Mouse (Mus musculus) spleen, adult 12 weeks (tissue): ENCODE results near the gene Ncor1.
"Not testable (repeated sequence)": the region's sequence is repeated elsewhere in the genome, so short reads cannot be mapped to it uniquely, and the experiment has no call there.

Experiments
- DNase-seq: peaks from one replicate; pipeline ENCODE4 v3.0.0; 2022; ENCODE audit warnings: low spot score

The Ncor1 gene

DNA sequence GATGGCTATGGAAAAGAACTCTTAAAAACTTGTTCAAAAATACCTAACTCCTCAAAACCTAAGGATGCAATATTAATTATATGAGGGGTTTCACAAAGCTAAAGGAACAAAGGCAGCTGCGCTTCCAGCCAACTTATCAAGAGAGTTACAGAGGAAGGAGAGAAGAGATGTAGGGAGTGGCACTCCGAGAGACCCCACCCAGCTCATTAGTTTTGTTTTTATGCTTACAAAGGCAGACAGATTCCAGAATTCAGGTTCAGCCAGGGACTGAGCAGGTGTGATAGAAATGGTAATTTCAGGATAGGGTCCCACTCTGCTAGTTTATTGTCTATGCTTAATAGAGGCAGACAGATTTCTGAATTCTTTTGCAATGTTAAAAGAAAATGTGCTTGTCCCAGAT is 103.1 kb downstream of the Ncor1 start:
- no peak for DNase-seq

DNA sequence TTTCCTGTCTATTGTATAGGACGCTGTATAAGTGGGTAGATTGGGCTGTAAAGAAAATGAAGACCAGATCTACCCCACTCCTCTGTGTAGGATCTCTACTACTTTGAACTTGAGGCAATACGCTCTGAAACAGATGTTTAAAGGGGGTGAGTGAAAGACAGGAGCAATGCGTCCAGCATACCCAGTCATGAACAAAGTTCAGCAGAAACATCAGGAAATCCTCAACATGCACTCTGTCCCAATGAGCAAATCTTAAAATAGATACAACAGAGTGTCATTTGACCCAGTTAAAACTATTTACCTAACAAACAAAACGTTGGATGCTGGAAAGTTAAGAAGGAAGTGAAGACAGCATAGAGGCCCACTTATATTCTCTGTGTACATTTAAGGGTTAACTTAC is 106.4 kb downstream of the Ncor1 start:
- DNase-seq, result no peak

DNA sequence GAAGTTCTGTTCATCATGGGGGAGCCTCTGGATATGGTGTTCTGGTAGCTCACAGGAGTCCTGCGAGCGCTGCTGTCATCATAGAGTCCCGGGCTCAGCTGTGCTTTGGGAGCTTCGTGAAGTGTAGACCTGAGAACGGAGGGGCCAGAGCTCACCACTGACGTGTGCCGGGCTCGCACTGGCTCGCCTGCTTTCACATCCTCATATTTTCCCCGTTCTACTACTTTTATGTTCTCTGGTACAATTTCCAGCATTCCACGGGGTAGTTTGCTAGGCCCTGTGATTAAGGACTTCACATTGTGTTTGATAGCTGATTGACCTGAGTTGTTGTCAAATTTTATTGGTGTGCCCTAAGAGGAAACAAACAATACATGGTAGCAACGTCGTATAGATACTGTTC is 115.3 kb downstream of the Ncor1 start:
- DNase-seq, result no peak

DNA sequence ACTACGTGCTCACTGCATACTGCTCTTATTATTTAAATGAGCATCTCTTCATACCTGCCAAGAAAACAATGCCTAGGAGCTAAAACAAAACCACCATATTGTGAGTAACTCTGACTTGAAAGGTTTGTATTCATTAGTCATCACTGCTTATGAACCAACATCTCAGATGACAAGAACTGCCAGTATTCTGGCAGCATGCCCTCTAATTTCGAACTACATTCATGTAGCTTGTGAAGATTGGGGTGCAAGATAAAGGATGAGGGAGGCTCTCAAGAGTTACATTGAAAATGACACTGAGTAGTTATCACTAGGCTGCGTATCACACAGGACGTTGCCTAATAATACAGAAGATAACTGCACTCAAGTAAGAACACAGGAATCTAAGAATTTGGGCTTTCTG is 126.1 kb downstream of the Ncor1 start:
- no peak for DNase-seq

DNA sequence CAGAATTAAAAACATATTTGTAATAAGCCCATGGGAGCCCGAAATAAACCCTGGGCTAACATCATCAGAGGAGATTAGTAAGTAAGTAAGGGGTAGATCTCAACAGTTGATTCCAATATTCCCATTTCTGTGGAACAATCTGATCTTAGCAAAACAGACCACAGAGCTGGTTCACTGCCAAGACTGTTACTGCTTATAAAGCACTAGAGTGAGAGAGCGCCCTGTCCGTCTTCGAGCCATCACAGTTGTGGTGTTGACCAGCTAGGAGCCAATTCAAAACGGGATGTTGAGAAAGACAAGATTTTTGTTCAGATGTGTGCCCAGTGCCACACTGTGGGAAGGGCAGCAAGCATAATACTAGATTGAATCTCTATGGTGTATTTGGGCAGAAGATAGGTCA is 127.2 kb downstream of the Ncor1 start:
- no peak for DNase-seq

DNA sequence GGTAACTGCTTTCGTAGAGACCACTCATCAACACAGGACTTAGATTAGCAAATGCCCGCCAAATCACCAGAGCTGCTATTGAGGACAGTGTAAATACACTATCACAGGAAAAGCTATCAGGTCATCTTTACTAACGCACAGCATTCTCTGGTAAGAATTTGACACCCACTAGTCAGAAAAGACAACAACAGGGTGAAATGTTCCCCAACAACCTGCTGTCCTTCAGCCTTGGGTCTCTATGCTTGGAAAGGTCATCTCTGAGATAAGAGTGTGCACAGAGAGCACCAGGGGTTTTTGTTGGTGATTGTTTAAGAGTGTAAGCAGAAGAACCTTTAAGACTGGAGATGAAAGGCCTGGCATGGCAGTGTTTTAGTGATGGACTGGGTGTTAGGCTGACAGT is 134.7 kb downstream of the Ncor1 start:
- no peak for DNase-seq

DNA sequence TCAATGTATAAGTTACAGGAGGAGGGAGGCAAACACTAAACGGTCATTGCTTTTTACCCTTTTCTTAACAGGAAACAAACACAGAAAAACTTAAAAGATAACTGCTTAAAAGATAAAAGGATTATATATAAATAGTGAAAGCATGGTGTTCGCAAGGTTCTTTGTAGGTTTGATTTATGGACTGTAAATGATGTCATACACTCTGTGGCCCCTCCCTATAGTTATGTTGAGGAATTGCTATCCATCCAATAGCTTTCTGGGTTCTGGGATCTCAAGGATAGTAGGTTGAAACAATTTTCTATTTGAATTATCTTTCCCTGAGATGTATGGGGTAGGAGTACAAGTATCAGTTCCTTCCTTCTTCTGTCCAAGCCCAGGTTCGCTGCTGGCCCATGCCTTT is 138.2 kb downstream of the Ncor1 start:
- DNase-seq, result no peak

DNA sequence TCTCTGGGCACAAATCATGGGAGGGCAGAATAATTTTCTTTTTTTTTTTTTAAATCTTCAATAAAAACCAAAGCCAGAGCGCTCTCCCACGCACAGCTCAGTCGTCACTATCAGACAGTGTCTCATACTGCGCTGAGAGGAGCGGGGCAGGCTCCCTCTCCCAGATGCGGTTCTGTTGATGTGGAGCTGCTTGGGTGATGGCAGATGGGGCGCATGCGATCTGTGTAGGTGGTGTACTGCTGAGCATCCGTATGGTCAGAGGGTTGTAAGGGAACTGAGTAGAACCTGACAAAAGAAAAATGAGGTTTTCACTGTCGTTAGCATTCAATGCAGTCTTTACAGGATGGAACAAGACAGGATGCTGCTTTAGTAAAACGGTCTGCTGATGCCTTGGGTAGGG is 140.6 kb downstream of the Ncor1 start:
- DNase-seq, result no peak

DNA sequence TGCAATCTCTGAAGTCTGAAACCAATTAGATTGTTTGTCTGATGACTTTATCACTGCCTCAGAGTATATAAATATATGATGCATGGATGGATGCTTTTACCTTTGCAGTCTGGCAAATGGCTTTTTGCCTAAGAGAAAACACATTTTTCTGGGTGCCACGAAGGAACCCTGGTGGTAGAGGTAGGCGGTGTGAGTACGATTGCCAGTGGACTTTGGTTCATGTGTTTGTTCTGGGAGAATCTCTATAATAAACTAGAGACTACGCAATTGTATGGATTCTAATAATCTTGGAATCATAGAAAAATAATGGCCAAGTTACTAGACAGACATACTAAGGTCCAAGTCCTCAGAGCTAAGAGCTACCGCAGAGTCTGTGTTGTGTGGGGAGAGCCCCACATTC is 143.4 kb downstream of the Ncor1 start:
- DNase-seq, result no peak

DNA sequence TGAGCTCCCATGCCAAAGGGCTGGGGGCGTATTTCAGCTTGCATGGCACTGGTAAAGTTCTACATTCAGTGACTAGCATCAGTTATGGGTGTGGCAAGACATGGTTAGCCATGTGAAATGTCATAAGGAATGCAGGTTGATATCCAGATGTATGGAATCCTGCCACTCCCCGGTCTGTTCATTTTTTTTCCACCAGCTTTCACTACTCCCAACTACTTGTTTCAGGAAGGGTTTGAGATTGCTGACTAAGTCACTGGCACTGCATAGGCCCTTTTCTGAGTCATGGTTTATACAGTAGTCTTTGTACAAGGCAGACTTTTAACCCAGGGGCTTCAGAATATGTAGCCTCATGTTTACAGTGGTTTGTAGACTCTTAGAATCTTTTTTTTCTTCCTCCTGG is 149.0 kb downstream of the Ncor1 start:
- no peak for DNase-seq

DNA sequence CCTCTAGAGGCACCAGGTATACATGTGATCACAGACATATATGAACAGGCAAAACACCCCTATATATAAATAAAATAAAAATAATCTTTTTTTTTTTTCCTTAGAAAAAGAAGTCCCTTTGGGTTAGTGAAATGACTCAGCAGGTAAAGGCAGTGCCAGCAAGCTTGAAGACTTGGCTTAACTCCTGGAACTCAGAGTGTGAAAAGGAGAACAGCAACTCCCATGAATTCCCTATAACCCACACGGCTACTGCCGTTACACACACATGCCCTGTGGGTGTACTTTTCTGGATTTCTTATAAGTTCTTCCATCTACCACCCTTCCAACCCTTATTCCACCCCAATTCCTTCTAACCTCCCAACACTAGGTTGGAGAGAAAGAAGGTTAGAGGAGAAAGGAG is 152.5 kb downstream of the Ncor1 start:
- no peak for DNase-seq

DNA sequence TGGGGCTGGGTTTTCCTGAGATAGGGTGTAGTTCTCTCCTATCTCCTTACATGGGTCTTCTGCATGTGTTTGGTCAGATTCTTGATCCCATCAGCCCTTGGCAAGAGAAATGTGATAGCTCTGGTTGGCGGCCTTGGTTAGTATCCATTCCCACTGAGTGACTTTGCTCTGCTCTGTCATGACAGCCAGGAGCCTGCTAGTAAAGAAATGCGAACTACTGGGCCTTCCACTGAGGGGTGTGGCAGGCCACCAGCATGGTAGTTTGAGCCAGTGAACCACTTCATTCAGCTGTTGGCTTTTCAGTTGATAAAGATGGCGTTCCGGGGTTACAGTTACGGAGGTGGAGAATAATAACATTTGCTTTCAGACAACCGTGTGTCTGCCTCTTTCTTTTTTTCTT is 159.5 kb downstream of the Ncor1 start:
- no peak for DNase-seq

DNA sequence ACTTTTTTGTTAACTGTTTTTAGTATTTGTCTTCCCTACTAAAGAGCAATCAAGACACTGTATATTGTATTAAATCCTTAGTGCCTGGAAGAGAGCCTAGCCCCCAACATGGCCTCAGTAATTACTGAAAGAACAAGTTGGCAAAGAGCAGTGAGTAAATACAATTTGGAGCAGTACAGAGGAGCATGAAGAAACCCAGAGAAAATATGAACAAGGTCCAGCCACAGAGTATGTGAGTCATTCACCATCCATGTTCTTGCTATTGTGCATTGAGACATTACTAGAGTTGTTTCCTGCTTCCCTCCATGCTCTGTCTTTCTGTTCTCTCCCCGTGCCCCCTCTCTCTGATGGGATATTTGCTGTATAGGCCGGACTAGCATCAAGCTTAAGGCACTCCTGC is 164.2 kb downstream of the Ncor1 start:
- DNase-seq, result no peak

DNA sequence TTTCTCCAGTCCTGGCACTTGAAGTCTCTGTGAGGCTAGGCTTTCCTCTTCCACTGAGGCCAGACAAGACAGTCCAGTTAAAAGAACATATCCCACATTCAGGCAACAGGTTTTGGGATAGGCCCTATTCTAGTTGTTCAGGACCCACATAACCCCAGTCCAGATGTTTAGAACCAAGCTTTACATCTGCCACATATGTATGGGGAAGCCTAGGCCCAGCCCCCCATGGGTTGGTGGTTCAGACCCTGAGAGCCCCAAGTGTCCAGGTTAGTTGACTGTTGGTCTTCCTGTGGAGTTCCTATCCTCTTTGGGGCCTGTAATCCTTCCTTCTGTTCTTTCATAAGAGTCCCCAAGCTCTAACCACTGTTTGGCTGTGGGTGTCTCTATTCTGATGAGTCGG is 170.6 kb downstream of the Ncor1 start:
- DNase-seq, result no peak

DNA sequence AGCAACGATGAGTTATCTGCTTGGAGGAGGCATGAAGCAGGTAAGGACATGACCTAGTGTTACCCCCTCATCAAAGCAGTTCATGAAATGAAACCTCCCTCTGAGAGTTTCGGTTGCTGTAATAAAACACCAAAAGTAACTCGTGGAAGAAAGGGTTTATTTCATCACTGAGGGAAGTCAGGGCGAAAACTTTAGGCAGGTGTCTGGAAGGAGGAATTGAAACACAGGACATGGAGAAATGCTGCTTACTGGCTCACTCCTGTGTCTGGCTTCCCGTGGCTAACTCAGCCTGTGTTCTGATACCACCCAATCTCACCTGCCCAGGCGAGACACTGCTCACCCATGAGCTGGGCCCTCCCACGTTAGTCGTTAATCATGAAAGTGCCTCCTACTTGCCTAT is 173.3 kb downstream of the Ncor1 start:
- no peak for DNase-seq

DNA sequence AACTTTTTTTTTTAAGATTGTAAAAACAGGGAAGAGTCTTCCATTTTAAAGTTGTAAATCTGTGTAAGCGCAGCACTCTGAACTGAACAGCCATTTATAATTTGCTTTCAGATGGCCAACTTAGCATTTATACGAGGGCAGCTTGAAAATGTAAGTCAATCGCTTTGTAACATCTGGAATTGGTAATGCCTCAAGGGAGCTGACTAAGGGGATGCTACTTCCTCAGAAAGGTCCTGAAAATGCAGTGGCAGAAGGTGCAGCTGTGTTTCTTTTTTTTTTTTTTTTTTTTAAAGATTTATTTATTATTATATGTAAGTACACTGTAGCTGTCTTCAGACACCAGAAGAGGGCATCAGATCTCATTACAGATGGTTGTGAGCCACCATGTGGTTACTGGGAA is 174.3 kb downstream of the Ncor1 start:
- not testable (repeated sequence) for DNase-seq

DNA sequence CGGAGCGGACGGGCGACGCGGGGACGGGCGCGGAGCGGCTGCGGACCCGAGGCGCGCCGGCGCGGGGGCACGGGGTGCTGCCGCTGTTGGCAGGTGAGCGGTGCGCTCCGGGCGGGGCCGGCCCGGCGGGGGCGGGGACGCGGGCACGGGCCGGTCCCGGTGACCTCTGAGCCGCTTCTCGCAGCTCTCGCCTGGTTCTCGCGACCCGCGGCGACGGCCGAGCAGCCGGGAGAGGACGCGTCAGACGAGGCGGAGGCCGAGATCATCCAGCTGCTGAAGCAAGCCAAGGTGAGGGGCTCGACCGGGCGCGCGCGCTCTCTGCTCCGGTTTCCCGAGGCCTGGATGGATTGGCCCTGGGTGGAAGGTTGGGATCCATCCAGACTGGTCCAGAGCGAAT is 176.7 kb downstream of the Ncor1 start:
- no peak for DNase-seq

DNA sequence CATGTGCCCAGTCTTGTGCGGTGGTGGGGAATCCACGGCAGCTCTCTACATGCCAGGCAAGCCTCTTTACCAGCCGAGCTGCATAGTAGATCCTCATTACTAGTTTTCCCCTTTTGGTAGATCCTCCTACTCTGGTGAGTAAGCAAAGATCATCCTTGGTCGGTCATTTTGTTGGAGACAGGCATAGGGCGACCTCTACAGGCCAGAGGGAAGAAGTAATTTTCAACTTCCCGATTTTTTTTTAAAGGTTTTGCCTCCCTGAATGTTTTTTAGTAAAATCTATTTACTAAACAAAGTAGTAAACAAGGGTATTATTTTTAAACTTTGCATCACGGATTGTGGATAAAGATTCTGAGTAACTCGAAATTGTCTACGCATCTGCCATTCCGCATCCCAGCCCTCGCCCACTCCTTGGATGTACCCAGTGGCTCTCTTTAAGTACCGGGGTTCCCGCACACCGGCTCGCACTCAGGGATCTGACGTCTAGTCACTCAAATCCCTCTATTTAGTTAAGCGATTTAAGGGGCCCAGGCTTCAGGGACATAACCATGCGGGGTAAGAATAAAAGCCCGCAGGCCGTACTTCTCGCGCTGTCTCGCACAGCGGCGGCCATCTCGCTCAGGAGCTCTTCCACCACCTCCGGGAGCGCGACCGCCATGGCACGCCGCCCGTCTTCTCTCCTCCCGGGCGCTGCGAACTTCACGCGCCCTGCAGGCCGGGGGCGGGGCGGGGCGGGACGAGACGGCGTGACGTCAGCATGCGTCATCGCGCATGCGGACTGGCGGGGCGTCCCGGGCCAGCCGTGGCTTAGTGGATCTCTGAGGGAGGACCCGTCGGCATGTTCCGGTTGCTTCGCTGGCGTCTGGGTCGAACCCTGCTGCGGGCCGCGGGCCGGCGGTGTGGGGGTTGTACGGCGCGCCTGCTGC is 177.4 kb downstream of the Ncor1 start, which contains the start of the genes Zswim7 and Ttc19:
Gene Zswim7, minus strand, starts transcription at position 701 of the 926 bp plus-strand sequence.
Gene Ttc19, plus strand, starts transcription at position 799 of the 926 bp plus-strand sequence.
- peak; percentile 90 for DNase-seq

DNA sequence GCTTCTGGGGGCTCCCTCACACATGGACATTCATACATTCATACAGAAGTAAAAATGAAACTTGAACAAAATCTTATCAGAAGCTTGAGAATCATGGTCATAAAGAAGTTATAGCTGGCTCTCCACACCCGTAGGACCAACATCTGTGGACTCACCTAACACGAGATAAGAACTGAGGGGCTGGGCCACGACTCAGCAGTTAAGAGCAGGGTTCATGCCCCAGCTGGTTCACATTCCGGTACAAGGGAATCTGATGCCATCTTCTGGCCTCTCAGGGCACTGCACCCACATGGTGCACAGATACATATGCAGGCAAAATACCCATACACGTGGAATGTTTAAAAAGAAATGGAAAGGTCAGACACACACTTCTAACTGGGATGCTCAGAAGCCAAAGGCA is 180.3 kb downstream of the Ncor1 start:
- DNase-seq, result peak; percentile 45

DNA sequence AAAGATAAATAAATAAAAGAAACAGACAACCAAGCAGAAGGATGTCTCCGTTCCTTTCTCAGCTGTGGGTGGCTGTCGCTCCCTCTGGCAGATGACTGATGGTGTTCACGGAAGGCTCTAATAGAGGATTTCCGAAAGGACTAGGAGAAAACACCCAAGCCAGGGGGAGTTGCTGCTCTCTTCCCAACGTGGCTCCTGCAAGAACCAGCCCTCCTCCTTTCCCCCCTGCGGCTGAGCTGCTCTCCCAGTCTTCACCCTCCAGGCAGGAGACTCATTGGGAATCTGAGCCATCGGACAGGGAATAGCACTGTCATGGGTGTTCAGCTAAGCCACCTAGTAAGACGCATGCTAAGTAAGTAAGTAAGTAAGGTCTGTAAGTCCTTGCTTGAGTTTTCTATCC is 181.3 kb downstream of the Ncor1 start:
- DNase-seq, result no peak

DNA sequence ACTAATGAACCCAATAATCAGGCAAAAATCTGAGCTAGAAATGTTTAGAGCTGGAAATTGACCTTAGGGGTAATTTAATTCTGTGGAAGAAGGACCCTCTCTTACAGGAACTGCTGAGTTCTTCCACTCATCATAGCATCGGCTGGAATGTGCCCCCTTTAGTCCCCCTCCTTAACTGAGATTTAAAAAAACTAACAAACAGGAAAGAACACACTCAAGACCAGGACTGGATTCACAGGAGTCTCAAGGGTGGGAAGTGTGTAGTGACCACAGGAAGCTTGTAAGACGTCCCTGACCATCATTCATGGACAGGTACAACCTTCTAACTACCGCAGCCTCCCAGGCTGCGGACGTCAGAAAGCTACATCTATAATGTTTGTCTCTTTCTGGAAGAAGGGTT is 187.5 kb downstream of the Ncor1 start:
- no peak for DNase-seq

DNA sequence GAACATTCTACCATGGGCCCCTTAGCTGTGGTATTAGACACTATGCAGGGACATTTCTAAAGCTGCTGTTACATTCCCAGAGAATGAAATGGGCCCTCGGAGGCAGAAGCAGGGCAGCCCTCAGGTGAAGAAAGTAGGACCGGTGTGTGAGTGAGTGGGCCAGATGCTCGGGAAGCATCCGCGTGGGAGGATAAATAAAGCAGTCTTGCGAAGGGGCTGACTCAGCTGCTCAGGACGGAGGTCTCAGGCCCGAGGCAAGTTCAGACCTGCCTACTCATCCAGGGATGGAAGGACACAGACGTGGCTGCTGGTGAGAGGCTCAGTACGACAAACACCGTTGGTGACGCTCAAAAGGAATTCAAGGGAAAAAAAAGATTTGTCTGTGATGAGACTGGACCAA is 189.2 kb downstream of the Ncor1 start:
- no peak for DNase-seq

DNA sequence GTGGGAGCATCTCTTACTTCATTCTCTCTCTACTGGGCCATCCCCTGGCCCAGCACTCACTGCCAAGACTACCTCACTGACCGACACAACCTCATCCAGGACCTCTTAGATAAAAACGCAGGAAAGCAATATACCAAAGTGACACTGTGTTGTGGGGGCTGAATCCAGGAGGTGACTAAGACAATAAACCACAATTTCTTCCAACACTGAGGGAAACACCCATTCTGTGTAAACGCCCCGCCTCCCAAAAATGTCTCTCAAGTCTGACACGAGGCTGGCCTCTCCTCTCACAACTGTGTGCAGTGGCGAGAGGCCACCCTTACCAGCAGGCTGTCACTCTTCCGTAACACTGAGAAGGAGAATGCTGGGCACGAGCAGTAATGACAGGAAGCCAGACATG is 190.0 kb downstream of the Ncor1 start:
- DNase-seq, result no peak
